Mouse (Mus musculus) CH12.LX (cell line): ENCODE measurements at regions not wholly inside any gene's neighbourhood (a gene's known extent, or its start where the extent isn't known, plus 50 kb on each side); places are given as distances from the start of the nearest gene placed in this dataset.

Source experiments
- DNase-seq: peaks from one replicate; pipeline ENCODE4 v3.0.0-alpha.2; 2013; ENCODE audit errors: extremely low read depth
- H3K27ac ChIP-seq: 2 replicates; pipeline ENCODE4 v1.5.1; 2012; ENCODE audit warnings: low read depth, mild to moderate bottlenecking, control low read depth, moderate library complexity; ENCODE audit not compliant: insufficient read depth
- H3K27me3 ChIP-seq: replicated peaks from 2 replicates; pipeline ENCODE3; 2012; ENCODE audit warnings: inconsistent platforms
- H3K36me3 ChIP-seq, 2 experiments: replicated peaks in 1 of 2; 2 replicates each; pipeline versions ENCODE3 to v1.6.1; 2012; ENCODE audit warnings: inconsistent platforms in 1 of 2, low read length in 1 of 2, mild to moderate bottlenecking in 1 of 2, mixed read lengths in 1 of 2, moderate library complexity in 1 of 2; ENCODE audit not compliant: control insufficient read depth in 1 of 2, insufficient read depth in 1 of 2
- H3K4me1 ChIP-seq, 2 experiments: 2 replicates each; pipeline ENCODE4 v1.6.1; 2012; ENCODE audit warnings: inconsistent platforms in 1 of 2, moderate library complexity in 1 of 2; ENCODE audit not compliant: insufficient read depth in 2 of 2, control insufficient read depth in 1 of 2
- H3K4me2 ChIP-seq: 2 replicates; pipeline ENCODE4 v1.6.1; 2012; ENCODE audit warnings: low read depth, mild to moderate bottlenecking, control low read depth; ENCODE audit not compliant: poor library complexity, insufficient read depth, severe bottlenecking
- H3K4me3 ChIP-seq, 3 experiments: fragments of 150-350 bp in 1 of 3; sonication (generic) in 1 of 3; replicated peaks in 1 of 3; 2 replicates each; pipeline versions ENCODE3 to v1.5.1; 2011 to 2012; ENCODE audit warnings: low read depth in 2 of 3, low read length in 2 of 3, mild to moderate bottlenecking in 2 of 3, moderate library complexity in 2 of 3, control low read depth in 1 of 3, improper control_type of control experiment in 1 of 3, inconsistent platforms in 1 of 3, mixed read lengths in 1 of 3; ENCODE audit not compliant: poor library complexity in 1 of 3
- H3K79me2 ChIP-seq: replicated peaks from 2 replicates; pipeline ENCODE4 v1.6.1; 2012; ENCODE audit warnings: mild to moderate bottlenecking, moderate library complexity; ENCODE audit not compliant: control insufficient read depth, poor library complexity, insufficient read depth, severe bottlenecking; ENCODE audit errors: extremely low read depth
- H3K9ac ChIP-seq: 2 replicates; pipeline ENCODE4 v1.6.1; 2012; ENCODE audit warnings: low read depth, mild to moderate bottlenecking, control low read depth, moderate library complexity; ENCODE audit not compliant: insufficient read depth
- H3K9me3 ChIP-seq: replicated peaks from 2 replicates; pipeline ENCODE3; 2012; ENCODE audit warnings: low read length, inconsistent platforms, mixed read lengths
- BHLHE40 ChIP-seq: IDR thresholded peaks from 2 replicates; pipeline ENCODE4 v1.6.1; 2011; ENCODE audit warnings: mild to moderate bottlenecking, low read depth, low read length, improper control_type of control experiment
- CHD2 ChIP-seq: IDR thresholded peaks from 2 replicates; pipeline ENCODE4 v1.6.1; 2011; ENCODE audit warnings: low read length, improper control_type of control experiment
- CTCF ChIP-seq, 2 experiments: IDR thresholded peaks in 1 of 2; conservative IDR thresholded peaks in 1 of 2; 2 replicates each; pipeline ENCODE4 v1.5.1; 2011 to 2012; ENCODE audit warnings: low read depth in 2 of 2, low read length in 2 of 2, improper control_type of control experiment in 1 of 2, inconsistent platforms in 1 of 2, mild to moderate bottlenecking in 1 of 2, moderate library complexity in 1 of 2
- ELF1 ChIP-seq: IDR thresholded peaks from 2 replicates; pipeline ENCODE4 v1.6.1; 2014; ENCODE audit warnings: low read depth, mild to moderate bottlenecking, inconsistent platforms, low read length, improper control_type of control experiment
- EP300 ChIP-seq: IDR thresholded peaks from 2 replicates; pipeline ENCODE4 v1.6.1; 2011; ENCODE audit warnings: low read length, improper control_type of control experiment
- GABPA ChIP-seq: IDR thresholded peaks from 2 replicates; pipeline ENCODE4 v1.6.1; 2012; ENCODE audit warnings: low read depth, low read length, improper control_type of control experiment, inconsistent platforms; ENCODE audit not compliant: insufficient replicate concordance
- IRF4 ChIP-seq: IDR thresholded peaks from 2 replicates; pipeline ENCODE4 v1.6.1; 2014; ENCODE audit warnings: low read depth, mild to moderate bottlenecking, inconsistent platforms, low read length, improper control_type of control experiment
- JUN ChIP-seq: IDR thresholded peaks from 2 replicates; pipeline ENCODE4 v1.6.1; 2011; ENCODE audit warnings: low read depth, mild to moderate bottlenecking, low read length, improper control_type of control experiment, moderate library complexity; ENCODE audit not compliant: insufficient read depth
- KAT2A ChIP-seq: IDR thresholded peaks from 2 replicates; pipeline ENCODE4 v1.6.1; 2012; ENCODE audit warnings: low read length, improper control_type of control experiment, inconsistent platforms; ENCODE audit not compliant: insufficient replicate concordance
- MAFK ChIP-seq: IDR thresholded peaks from 2 replicates; pipeline ENCODE4 v1.6.1; 2011; ENCODE audit warnings: low read length, improper control_type of control experiment; ENCODE audit not compliant: insufficient replicate concordance
- MAX ChIP-seq: IDR thresholded peaks from 2 replicates; pipeline ENCODE4 v1.6.1; 2011; ENCODE audit warnings: low read length, improper control_type of control experiment
- MAZ ChIP-seq: IDR thresholded peaks from 2 replicates; pipeline ENCODE4 v1.6.1; 2012; ENCODE audit warnings: low read depth, mild to moderate bottlenecking, inconsistent platforms, low read length, improper control_type of control experiment, moderate library complexity
- MXI1 ChIP-seq: IDR thresholded peaks from 2 replicates; pipeline ENCODE4 v1.6.1; 2011; ENCODE audit warnings: mild to moderate bottlenecking, low read depth, low read length, improper control_type of control experiment
- NELFE ChIP-seq: IDR thresholded peaks from 2 replicates; pipeline ENCODE4 v1.6.1; 2011; ENCODE audit warnings: low read depth, low read length, improper control_type of control experiment
- NRF1 ChIP-seq: IDR thresholded peaks from 2 replicates; pipeline ENCODE4 v1.6.1; 2014; ENCODE audit warnings: low read depth, mild to moderate bottlenecking, inconsistent platforms, low read length, improper control_type of control experiment, moderate library complexity
- PAX5 ChIP-seq: IDR thresholded peaks from 2 replicates; pipeline ENCODE4 v1.6.1; 2012; ENCODE audit warnings: low read length, inconsistent platforms, mixed read lengths
- POLR2A ChIP-seq: IDR thresholded peaks from 2 replicates; pipeline ENCODE4 v1.6.1; 2011; ENCODE audit warnings: low read depth, mild to moderate bottlenecking, improper control_type of control experiment, low read length
- POLR2AphosphoS2 ChIP-seq: IDR thresholded peaks from 2 replicates; pipeline ENCODE4 v1.6.1; 2011; ENCODE audit warnings: low read depth, low read length, improper control_type of control experiment
- RAD21 ChIP-seq: IDR thresholded peaks from 2 replicates; pipeline ENCODE4 v1.6.1; 2011; ENCODE audit warnings: low read depth, mild to moderate bottlenecking, low read length, improper control_type of control experiment, moderate library complexity
- SIN3A ChIP-seq: IDR thresholded peaks from 2 replicates; pipeline ENCODE4 v1.6.1; 2012; ENCODE audit warnings: low read length, improper control_type of control experiment, inconsistent platforms
- SMC3 ChIP-seq: IDR thresholded peaks from 2 replicates; pipeline ENCODE4 v1.6.1; 2011; ENCODE audit warnings: low read depth, low read length, improper control_type of control experiment
- TBP ChIP-seq: conservative IDR thresholded peaks from 2 replicates; pipeline ENCODE4 v1.6.1; 2011; ENCODE audit warnings: low read depth, low read length, improper control_type of control experiment
- TCF12 ChIP-seq: IDR thresholded peaks from 2 replicates; pipeline ENCODE4 v1.6.1; 2014; ENCODE audit warnings: low read depth, mild to moderate bottlenecking, inconsistent platforms, low read length, improper control_type of control experiment
- UBTF ChIP-seq: IDR thresholded peaks from 2 replicates; pipeline ENCODE4 v1.6.1; 2012; ENCODE audit warnings: low read depth, mild to moderate bottlenecking, inconsistent platforms, low read length, improper control_type of control experiment, moderate library complexity
- USF2 ChIP-seq: conservative IDR thresholded peaks from 2 replicates; pipeline ENCODE4 v1.6.1; 2011; ENCODE audit warnings: low read depth, low read length, improper control_type of control experiment
- ZC3H11A ChIP-seq: IDR thresholded peaks from 2 replicates; pipeline ENCODE4 v1.6.1; 2012; ENCODE audit warnings: low read depth, mild to moderate bottlenecking, inconsistent platforms, low read length, improper control_type of control experiment
- ZKSCAN1 ChIP-seq: IDR thresholded peaks from 2 replicates; pipeline ENCODE4 v1.6.1; 2012; ENCODE audit warnings: low read depth, inconsistent platforms, low read length, improper control_type of control experiment, borderline replicate concordance
- dilution Hi-C: fragments of 300-500 bp; cut with MboI; formaldehyde crosslinking; loops from 2 replicates; pipeline ENCODE4 v1.14.3; 2020; ENCODE audit warnings: low sequenced_read_pairs; ENCODE audit not compliant: extremely low pct_unique_long_range_greater_than_20kb, extremely low pct_ligation_motif_present
- in situ Hi-C: fragments of 300-500 bp; cut with MboI; formaldehyde crosslinking; loops from 3 replicates; pipeline ENCODE4 v1.14.3; 2019; ENCODE audit warnings: low sequenced_read_pairs, low pct_ligation_motif_present, low pct_unique_long_range_greater_than_20kb, mixed read lengths

GRCm38 (mm10) chr16:83351069-83351468, 522.9 kb downstream of the Gm21833 start:
- H3K27me3 ChIP-seq: no peaks in the 10 kb centered on the region
- H3K9me3 ChIP-seq: peaks cover 20% of the 10 kb centered on the region
- H3K27ac ChIP-seq: no peak overlapping the region
- TF ChIP-seq CTCF (conservative IDR thresholded peaks at IDR 0.05 in 1 of 2, IDR thresholded peaks at IDR 0.05 in 1 of 2; ENCODE audit: low read depth in 2 of 2, low read length in 2 of 2) (no peak), CHD2 (no peak), MAX (no peak), TCF12 (no peak), POLR2A (no peak), ZC3H11A (no peak), EP300 (no peak), MXI1 (no peak), SMC3 (no peak), USF2 (no peak), ZKSCAN1 (no peak), BHLHE40 (no peak), TBP (no peak), MAFK (no peak), PAX5 (no peak)
- no peaks in the 10 kb centered on the region for H3K79me2 ChIP-seq
- no peak overlapping the region for H3K4me3 ChIP-seq
- DNase-seq: no peak
- no peak overlapping the region for H3K4me2 ChIP-seq
- H3K4me1 ChIP-seq: no peaks in the 10 kb centered on the region
- no peak overlapping the region for H3K9ac ChIP-seq
- dilution Hi-C loops: no loop called here
- in situ Hi-C loops: no loop called here
- no peaks in the 10 kb centered on the region for H3K36me3 ChIP-seq

- H3K27ac ChIP-seq: no peak overlapping the region
- dilution Hi-C loops: no loop called here
These were observed 566.4 kb downstream of the Gm21833 start for GRCm38 (mm10) chr16:83394581-83394980.

More at GRCm38 (mm10) chr16:83394581-83394980, 566.4 kb downstream of the Gm21833 start:
- Histone ChIP-seq H3K4me1 (no peaks in the 10 kb centered on the region), H3K9me3 (peaks cover 19% of the 10 kb centered on the region), H3K79me2 (no peaks in the 10 kb centered on the region), H3K27me3 (no peaks in the 10 kb centered on the region), H3K36me3 (no peaks in the 10 kb centered on the region), H3K4me3 (no peak overlapping the region), H3K9ac (no peak overlapping the region), H3K4me2 (no peak overlapping the region)
- in situ Hi-C loops: no loop called here
- TF ChIP-seq NRF1: no peak
- no peak for TF ChIP-seq SIN3A
- TF ChIP-seq EP300: no peak
- no peak for TF ChIP-seq MAZ
- no peak for TF ChIP-seq POLR2AphosphoS2
- TF ChIP-seq USF2: no peak
- no peak for TF ChIP-seq KAT2A
- no peak for TF ChIP-seq UBTF
- TF ChIP-seq ELF1: no peak
- TF ChIP-seq POLR2A: no peak
- TF ChIP-seq RAD21: no peak
- TF ChIP-seq JUN: no peak
- no peak for TF ChIP-seq ZKSCAN1
- no peak for TF ChIP-seq NELFE
- no peak for TF ChIP-seq GABPA
- TF ChIP-seq IRF4: no peak
- DNase-seq: no peak
